Mouse (Mus musculus) intestine, embryonic 14.5 days (tissue): ENCODE data around the gene Kat2b. TPM values are rescaled to one million over a fixed set of nuclear protein-coding genes. Genes with fewer than 3 reads are reported as not detected.

Experiments used
- ATAC-seq: fragments of 200-750 bp; cut with Nextera tagmentation; replicated peaks from 2 replicates; pipeline ENCODE4 v1.8.0; 2017; ENCODE audit warnings: low read depth, moderate number of reproducible peaks, moderate TSS enrichment, moderate library complexity; ENCODE audit not compliant: low FRiP score, low TSS enrichment
- DNase-seq: peaks from one replicate; pipeline ENCODE4 v3.0.0-alpha.2; 2018; ENCODE audit warnings: low spot score
- H3K27ac ChIP-seq: fragments of 300-500 bp; sonication (generic); 2 replicates; pipeline ENCODE4 v1.5.1; 2014; ENCODE audit warnings: low read depth, mild to moderate bottlenecking, control low read depth
- H3K27me3 ChIP-seq: fragments of 300-500 bp; sonication (generic); replicated peaks from 2 replicates; pipeline ENCODE4 v1.6.1; 2014; ENCODE audit warnings: low read length, control low read depth; ENCODE audit not compliant: control insufficient read depth, insufficient read depth
- H3K36me3 ChIP-seq: fragments of 300-500 bp; sonication (generic); 2 replicates; pipeline ENCODE4 v1.6.1; 2014; ENCODE audit warnings: low read length, control low read depth; ENCODE audit not compliant: control insufficient read depth, insufficient read depth
- H3K4me1 ChIP-seq: fragments of 300-500 bp; sonication (generic); replicated peaks from 2 replicates; pipeline ENCODE4 v1.6.1; 2014; ENCODE audit warnings: low read length, control low read depth, mixed read lengths; ENCODE audit not compliant: control insufficient read depth, insufficient read depth
- H3K4me2 ChIP-seq: fragments of 300-500 bp; sonication (generic); 2 replicates; pipeline ENCODE4 v1.6.1; 2014; ENCODE audit warnings: low read length
- H3K4me3 ChIP-seq: fragments of 300-500 bp; sonication (generic); 2 replicates; pipeline ENCODE4 v1.5.1; 2014; ENCODE audit warnings: low read depth, low read length, control low read depth, mixed read lengths
- H3K9ac ChIP-seq: fragments of 300-500 bp; sonication (generic); 2 replicates; pipeline ENCODE4 v1.6.1; 2014; ENCODE audit warnings: mild to moderate bottlenecking, low read length
- H3K9me3 ChIP-seq: fragments of 300-500 bp; sonication (generic); 2 replicates; pipeline ENCODE4 v1.6.1; 2016; ENCODE audit warnings: low read length, control low read depth; ENCODE audit not compliant: control insufficient read depth
- WGBS: fragments of 180-500 bp; shearing (Covaris S2); extraction: QIAGEN DNeasy Blood & Tissue Kit; methylation state at CpG from one replicate; pipeline ENCODE4 v1.1.7; 2014; 5-methylcytosine and 5-hydroxymethylcytosine counted together
- polyA plus RNA-seq: library from polyadenylated mRNA; unstranded; fragments of >200 nt; fragmentation: Nextera tagmentation; extraction: Ambion mirVana; gene quantifications from 2 replicates; pipeline ENCODE4 v1.2.1, GENCODE M21; 2014

The Kat2b gene
- polyA plus RNA-seq, 1 experiment from 2014 or later, result 7.3 TPM

- H3K4me1 ChIP-seq, result no peaks in the 10 kb centered on the region
- ATAC-seq (no peak), DNase-seq (no peak)
- H3K9ac ChIP-seq, result no peak overlapping the region
- H3K9me3 ChIP-seq, result no peaks in the 10 kb centered on the region
- WGBS, result 89% methylated on average over 9 of the region's 9 CpGs
- no peaks in the 10 kb centered on the region for H3K36me3 ChIP-seq
- no peak overlapping the region for H3K27ac ChIP-seq
- no peaks in the 10 kb centered on the region for H3K27me3 ChIP-seq
- no peak overlapping the region for H3K4me2 ChIP-seq
- no peak overlapping the region for H3K4me3 ChIP-seq
Measured at GRCm38 (mm10) chr17:53623762-53624161, 57.1 kb downstream of the Kat2b start.

GRCm38 (mm10) chr17:53626160-53626559 is 59.5 kb downstream of the Kat2b start:
- 92% methylated on average over 3 of the region's 3 CpGs for WGBS
- H3K4me1 ChIP-seq, result no peaks in the 10 kb centered on the region
- no peak overlapping the region for H3K9ac ChIP-seq
- H3K4me2 ChIP-seq, result no peak overlapping the region
- no peak overlapping the region for H3K27ac ChIP-seq
- ATAC-seq (no peak), DNase-seq (no peak)
- no peaks in the 10 kb centered on the region for H3K36me3 ChIP-seq
- H3K27me3 ChIP-seq, result no peaks in the 10 kb centered on the region
- H3K9me3 ChIP-seq, result no peaks in the 10 kb centered on the region
- H3K4me3 ChIP-seq, result no peak overlapping the region

GRCm38 (mm10) chr17:53627497-53627896 is 60.8 kb downstream of the Kat2b start:
- H3K9me3 ChIP-seq, result no peaks in the 10 kb centered on the region
- ATAC-seq, result no peak
- 68% methylated on average over 4 of the region's 4 CpGs for WGBS

GRCm38 (mm10) chr17:53628131-53628530 is 61.5 kb downstream of the Kat2b start:
- DNase-seq, result no peak
- 55% methylated on average over 5 of the region's 5 CpGs for WGBS
- H3K9ac ChIP-seq, result no peak overlapping the region
- no peak for ATAC-seq
- H3K4me2 ChIP-seq, result no peak overlapping the region
- no peaks in the 10 kb centered on the region for H3K9me3 ChIP-seq
- no peak overlapping the region for H3K27ac ChIP-seq
- H3K36me3 ChIP-seq, result peaks cover 7% of the 10 kb centered on the region
- no peaks in the 10 kb centered on the region for H3K27me3 ChIP-seq
- no peak overlapping the region for H3K4me3 ChIP-seq
- no peaks in the 10 kb centered on the region for H3K4me1 ChIP-seq

More at GRCm38 (mm10) chr17:53627497-53627896, 60.8 kb downstream of the Kat2b start:
- no peak overlapping the region for H3K4me3 ChIP-seq
- no peak overlapping the region for H3K4me2 ChIP-seq
- no peak overlapping the region for H3K9ac ChIP-seq
- H3K4me1 ChIP-seq, result no peaks in the 10 kb centered on the region
- H3K36me3 ChIP-seq, result peaks cover 2% of the 10 kb centered on the region
- DNase-seq, result no peak
- no peak overlapping the region for H3K27ac ChIP-seq
- no peaks in the 10 kb centered on the region for H3K27me3 ChIP-seq

GRCm38 (mm10) chr17:53631344-53631743 is 64.7 kb downstream of the Kat2b start:
- Histone ChIP-seq H3K4me1 (no peaks in the 10 kb centered on the region), H3K27me3 (no peaks in the 10 kb centered on the region), H3K9ac (no peak overlapping the region), H3K4me3 (no peak overlapping the region), H3K27ac (no peak overlapping the region), H3K4me2 (no peak overlapping the region), H3K9me3 (no peaks in the 10 kb centered on the region), H3K36me3 (peaks cover 7% of the 10 kb centered on the region)
- ATAC-seq (no peak), DNase-seq (no peak)

- Histone ChIP-seq H3K27me3 (no peaks in the 10 kb centered on the region), H3K4me1 (no peaks in the 10 kb centered on the region), H3K4me2 (no peak overlapping the region), H3K27ac (no peak overlapping the region), H3K4me3 (no peak overlapping the region), H3K36me3 (peaks cover 50% of the 10 kb centered on the region; the same call in 1 of the 2 replicates), H3K9ac (no peak overlapping the region), H3K9me3 (no peaks in the 10 kb centered on the region)
- WGBS, result 88% methylated on average over 4 of the region's 4 CpGs
- ATAC-seq, result no peak
- DNase-seq, result no peak
Measured at GRCm38 (mm10) chr17:53643360-53643759, 76.7 kb downstream of the Kat2b start.

- ATAC-seq (no peak), DNase-seq (no peak)
- Histone ChIP-seq H3K9ac (no peak overlapping the region), H3K27me3 (no peaks in the 10 kb centered on the region), H3K4me2 (no peak overlapping the region), H3K9me3 (no peaks in the 10 kb centered on the region), H3K4me1 (no peaks in the 10 kb centered on the region), H3K27ac (no peak overlapping the region), H3K4me3 (no peak overlapping the region), H3K36me3 (peaks cover 39% of the 10 kb centered on the region)
- WGBS, result 90% methylated on average over 2 of the region's 2 CpGs
Measured at GRCm38 (mm10) chr17:53650251-53650661, 83.6 kb downstream of the Kat2b start.

GRCm38 (mm10) chr17:53654596-53654995 is 87.9 kb downstream of the Kat2b start:
- no peak for DNase-seq
- WGBS, result 87% methylated on average over 4 of the region's 4 CpGs
- no peaks in the 10 kb centered on the region for H3K27me3 ChIP-seq
- peaks cover 30% of the 10 kb centered on the region for H3K36me3 ChIP-seq
- H3K4me1 ChIP-seq, result no peaks in the 10 kb centered on the region
- H3K4me2 ChIP-seq, result no peak overlapping the region
- H3K9me3 ChIP-seq, result no peaks in the 10 kb centered on the region
- H3K4me3 ChIP-seq, result no peak overlapping the region
- no peak overlapping the region for H3K27ac ChIP-seq
- no peak for ATAC-seq
- no peak overlapping the region for H3K9ac ChIP-seq

GRCm38 (mm10) chr17:53655081-53655480 is 88.4 kb downstream of the Kat2b start:
- ATAC-seq, result no peak
- H3K4me3 ChIP-seq, result no peak overlapping the region
- H3K4me2 ChIP-seq, result no peak overlapping the region
- H3K27me3 ChIP-seq, result no peaks in the 10 kb centered on the region
- no peak for DNase-seq
- no peaks in the 10 kb centered on the region for H3K4me1 ChIP-seq
- H3K9me3 ChIP-seq, result no peaks in the 10 kb centered on the region
- 88% methylated on average over 6 of the region's 6 CpGs for WGBS
- H3K27ac ChIP-seq, result no peak overlapping the region
- H3K36me3 ChIP-seq, result peaks cover 33% of the 10 kb centered on the region
- no peak overlapping the region for H3K9ac ChIP-seq
